Mouse (Mus musculus) bone marrow, adult 2 months (tissue): ENCODE results near the gene Ppil2.
A peak's percentile ranks its signal among the peaks of the same experiment; 100 is the strongest.

Experiments
- CTCF ChIP-seq: fragments of 200-500 bp; IDR thresholded peaks from 2 replicates; pipeline ENCODE4 v1.5.1; 2011; ENCODE audit warnings: low read length, control low read depth; ENCODE audit not compliant: control insufficient read depth, insufficient read depth
- POLR2A ChIP-seq: fragments of 200-500 bp; IDR thresholded peaks from 2 replicates; pipeline ENCODE4 v1.6.1; 2011; ENCODE audit warnings: low read depth, mild to moderate bottlenecking, control low read depth, low read length, borderline replicate concordance; ENCODE audit not compliant: control insufficient read depth

DNA sequence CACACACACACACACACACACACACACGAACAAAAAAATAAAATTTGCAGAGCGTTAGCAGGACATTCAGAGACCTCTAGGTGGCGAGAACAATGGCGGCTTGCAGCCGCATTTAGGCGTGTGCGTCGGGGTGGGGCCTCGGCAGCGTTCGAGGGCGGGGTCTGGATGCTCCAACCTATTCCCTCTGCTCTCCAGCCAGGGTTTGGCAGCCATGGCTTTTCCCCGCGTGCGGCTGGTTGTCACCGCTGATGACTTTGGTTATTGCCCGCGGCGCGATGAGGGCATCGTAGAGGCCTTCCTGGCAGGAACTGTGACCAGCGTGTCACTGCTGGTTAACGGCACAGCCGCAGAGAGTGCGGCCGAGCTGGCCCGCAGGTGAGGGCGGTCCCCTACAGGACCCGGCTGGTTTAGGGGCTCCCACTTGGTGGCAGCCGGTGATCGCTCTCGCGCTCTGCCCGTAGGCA, 35.7 kb upstream of the Ppil2 start, which contains the start of gene Ccdc116:
- TF ChIP-seq CTCF (peak; percentile 30; the same call in 1 of the 2 replicates), POLR2A (peak; percentile 46; the same call in 1 of the 2 replicates)
